Mouse (Mus musculus) intestine, embryonic 14.5 days (tissue): Measurements from ENCODE around the gene Ptprd. TPM values are rescaled to one million over a fixed set of nuclear protein-coding genes. Genes with fewer than 3 reads are reported as not detected.

Experiments
- ATAC-seq: fragments of 200-750 bp; cut with Nextera tagmentation; replicated peaks from 2 replicates; pipeline ENCODE4 v1.8.0; 2017; ENCODE audit warnings: low read depth, moderate number of reproducible peaks, moderate TSS enrichment, moderate library complexity; ENCODE audit not compliant: low FRiP score, low TSS enrichment
- DNase-seq: peaks from one replicate; pipeline ENCODE4 v3.0.0-alpha.2; 2018; ENCODE audit warnings: low spot score
- H3K27ac ChIP-seq: fragments of 300-500 bp; sonication (generic); 2 replicates; pipeline ENCODE4 v1.5.1; 2014; ENCODE audit warnings: low read depth, mild to moderate bottlenecking, control low read depth
- H3K27me3 ChIP-seq: fragments of 300-500 bp; sonication (generic); replicated peaks from 2 replicates; pipeline ENCODE4 v1.6.1; 2014; ENCODE audit warnings: low read length, control low read depth; ENCODE audit not compliant: control insufficient read depth, insufficient read depth
- H3K36me3 ChIP-seq: fragments of 300-500 bp; sonication (generic); 2 replicates; pipeline ENCODE4 v1.6.1; 2014; ENCODE audit warnings: low read length, control low read depth; ENCODE audit not compliant: control insufficient read depth, insufficient read depth
- H3K4me1 ChIP-seq: fragments of 300-500 bp; sonication (generic); replicated peaks from 2 replicates; pipeline ENCODE4 v1.6.1; 2014; ENCODE audit warnings: low read length, control low read depth, mixed read lengths; ENCODE audit not compliant: control insufficient read depth, insufficient read depth
- H3K4me2 ChIP-seq: fragments of 300-500 bp; sonication (generic); 2 replicates; pipeline ENCODE4 v1.6.1; 2014; ENCODE audit warnings: low read length
- H3K4me3 ChIP-seq: fragments of 300-500 bp; sonication (generic); 2 replicates; pipeline ENCODE4 v1.5.1; 2014; ENCODE audit warnings: low read depth, low read length, control low read depth, mixed read lengths
- H3K9ac ChIP-seq: fragments of 300-500 bp; sonication (generic); 2 replicates; pipeline ENCODE4 v1.6.1; 2014; ENCODE audit warnings: mild to moderate bottlenecking, low read length
- H3K9me3 ChIP-seq: fragments of 300-500 bp; sonication (generic); 2 replicates; pipeline ENCODE4 v1.6.1; 2016; ENCODE audit warnings: low read length, control low read depth; ENCODE audit not compliant: control insufficient read depth
- WGBS: fragments of 180-500 bp; shearing (Covaris S2); extraction: QIAGEN DNeasy Blood & Tissue Kit; methylation state at CpG from one replicate; pipeline ENCODE4 v1.1.7; 2014; 5-methylcytosine and 5-hydroxymethylcytosine counted together
- polyA plus RNA-seq: library from polyadenylated mRNA; unstranded; fragments of >200 nt; fragmentation: Nextera tagmentation; extraction: Ambion mirVana; gene quantifications from 2 replicates; pipeline ENCODE4 v1.2.1, GENCODE M21; 2014

The Ptprd gene
- polyA plus RNA-seq, 1 experiment from 2014 or later: 19.4 TPM

DNA sequence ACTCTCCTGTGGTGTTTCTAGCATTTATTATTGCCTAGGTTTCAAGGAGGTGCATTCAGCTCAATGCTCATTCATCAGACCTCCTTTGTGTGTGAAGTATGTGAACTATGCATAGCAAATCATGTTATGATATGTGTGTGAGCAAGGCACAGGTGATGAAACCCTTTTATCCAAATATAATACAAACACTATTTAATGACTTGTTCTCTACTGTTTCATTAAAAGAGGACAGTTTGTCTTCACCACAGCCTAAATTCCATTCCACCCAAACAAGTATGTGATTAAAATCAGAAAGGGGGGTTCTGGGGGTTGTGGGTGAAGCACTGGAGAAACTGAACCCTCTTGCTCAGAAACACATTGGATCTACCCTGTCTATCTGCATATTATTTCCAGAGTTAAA is 1752.1 kb downstream of the Ptprd start:
- Histone ChIP-seq H3K27ac (no peak overlapping the region), H3K9me3 (no peaks in the 10 kb centered on the region), H3K4me1 (no peaks in the 10 kb centered on the region), H3K9ac (no peak overlapping the region), H3K4me2 (no peak overlapping the region), H3K27me3 (no peaks in the 10 kb centered on the region), H3K4me3 (no peak overlapping the region), H3K36me3 (no peaks in the 10 kb centered on the region)
- no peak for ATAC-seq
- DNase-seq: no peak

DNA sequence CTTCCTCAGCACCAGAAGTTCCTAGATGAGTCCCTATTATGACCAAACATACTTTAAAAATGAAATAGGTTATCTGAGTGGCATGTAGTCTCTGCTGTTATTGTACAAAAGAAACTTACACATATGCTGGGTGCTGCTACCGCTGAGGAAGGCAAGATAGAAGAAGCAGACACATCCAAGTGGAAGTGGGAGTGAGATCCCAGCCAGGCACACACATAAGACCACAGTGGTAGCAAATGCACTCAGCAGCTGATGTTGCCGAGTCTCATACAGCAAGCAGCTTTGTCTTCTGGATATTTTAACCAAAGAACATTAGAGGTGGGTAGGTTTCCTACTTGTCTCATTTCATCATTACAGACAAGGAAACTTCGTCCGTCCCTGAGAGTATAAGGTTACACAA is 1759.5 kb downstream of the Ptprd start:
- H3K9me3 ChIP-seq: no peaks in the 10 kb centered on the region
- H3K4me2 ChIP-seq: no peak overlapping the region
- WGBS: 77% methylated on average over 4 of the region's 4 CpGs
- no peak overlapping the region for H3K4me3 ChIP-seq
- no peaks in the 10 kb centered on the region for H3K36me3 ChIP-seq
- H3K27ac ChIP-seq: no peak overlapping the region
- no peaks in the 10 kb centered on the region for H3K27me3 ChIP-seq
- no peak for ATAC-seq
- no peaks in the 10 kb centered on the region; the same call in 1 of the 2 replicates for H3K4me1 ChIP-seq
- H3K9ac ChIP-seq: no peak overlapping the region
- no peak for DNase-seq

DNA sequence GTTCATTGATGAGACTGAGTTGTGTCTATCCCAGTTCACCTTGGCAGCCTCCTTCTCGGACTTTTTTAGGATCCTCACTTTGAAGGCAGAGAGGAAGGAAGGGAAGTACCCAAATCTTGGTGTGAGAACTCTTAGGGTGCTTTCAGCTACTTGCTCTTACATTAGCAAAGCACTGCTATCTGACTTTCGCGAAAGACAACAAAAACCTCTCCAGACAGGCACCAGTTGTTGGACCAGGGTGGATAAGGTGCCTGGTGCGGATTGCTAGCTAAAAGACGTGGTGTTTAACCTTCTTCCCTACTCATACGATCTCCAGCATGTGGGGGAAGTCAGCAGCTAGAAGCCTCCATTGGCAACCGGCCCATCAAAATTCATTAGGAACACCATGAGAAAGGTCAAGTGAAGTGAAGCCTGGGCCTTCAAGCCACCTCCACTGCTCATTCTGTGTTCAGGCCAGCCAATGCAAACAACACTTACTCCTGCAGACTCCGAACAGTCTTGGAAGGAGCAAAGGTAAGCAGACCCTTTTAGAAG is 1760.7 kb downstream of the Ptprd start:
- WGBS: 48% methylated on average over 8 of the region's 8 CpGs
- Histone ChIP-seq H3K27ac (peak overlapping the region; percentile 93; the same call in 1 of the 2 replicates), H3K27me3 (no peaks in the 10 kb centered on the region), H3K36me3 (no peaks in the 10 kb centered on the region), H3K9ac (no peak overlapping the region), H3K9me3 (no peaks in the 10 kb centered on the region), H3K4me3 (peak overlapping the region; percentile 63), H3K4me2 (peak overlapping the region; percentile 76), H3K4me1 (peaks cover 3% of the 10 kb centered on the region; the same call in 1 of the 2 replicates)
- ATAC-seq (no peak), DNase-seq (peak; percentile 65)

DNA sequence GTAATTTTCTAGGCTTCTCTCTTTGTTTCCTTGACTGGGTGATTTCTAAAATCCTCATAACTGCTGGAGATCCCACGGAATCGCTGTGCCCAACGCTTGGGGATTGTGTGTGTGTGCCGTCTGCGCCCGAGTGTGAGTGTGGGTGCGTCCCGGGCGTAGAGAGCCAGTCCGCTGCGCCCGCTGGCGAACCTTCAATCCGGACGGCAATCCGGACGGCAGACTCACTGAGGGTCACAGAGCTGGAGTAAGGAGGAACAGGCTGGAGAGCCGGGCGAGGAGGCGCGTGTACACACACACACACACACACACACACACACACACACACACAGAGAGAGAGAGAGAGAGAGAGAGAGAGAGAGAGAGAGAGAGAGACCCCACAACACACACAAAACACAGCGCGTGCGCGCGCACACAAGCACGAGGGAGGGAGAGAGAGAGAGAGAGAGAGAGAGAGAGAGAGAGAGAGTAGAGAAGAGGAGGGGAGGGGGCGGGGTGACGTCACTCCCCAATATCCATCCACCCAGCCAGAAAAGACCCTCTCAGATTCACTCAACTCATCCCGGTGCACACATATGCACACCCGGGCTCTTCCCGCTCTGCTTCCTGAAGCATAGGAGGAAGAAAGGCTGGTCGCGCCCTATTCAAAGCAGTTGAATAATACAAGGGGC is 1761.3 kb downstream of the Ptprd start:
- Histone ChIP-seq H3K9ac (peak overlapping the region; percentile 92), H3K9me3 (no peaks in the 10 kb centered on the region), H3K27ac (peak overlapping the region; percentile 93), H3K27me3 (no peaks in the 10 kb centered on the region), H3K4me3 (peak overlapping the region; percentile 63), H3K4me2 (peak overlapping the region; percentile 76), H3K36me3 (no peaks in the 10 kb centered on the region), H3K4me1 (peaks cover 3% of the 10 kb centered on the region; the same call in 1 of the 2 replicates)
- DNase-seq (peak; percentile 72), ATAC-seq (peak; percentile 85)
- WGBS: under 1% methylated on average over 34 of the region's 34 CpGs

DNA sequence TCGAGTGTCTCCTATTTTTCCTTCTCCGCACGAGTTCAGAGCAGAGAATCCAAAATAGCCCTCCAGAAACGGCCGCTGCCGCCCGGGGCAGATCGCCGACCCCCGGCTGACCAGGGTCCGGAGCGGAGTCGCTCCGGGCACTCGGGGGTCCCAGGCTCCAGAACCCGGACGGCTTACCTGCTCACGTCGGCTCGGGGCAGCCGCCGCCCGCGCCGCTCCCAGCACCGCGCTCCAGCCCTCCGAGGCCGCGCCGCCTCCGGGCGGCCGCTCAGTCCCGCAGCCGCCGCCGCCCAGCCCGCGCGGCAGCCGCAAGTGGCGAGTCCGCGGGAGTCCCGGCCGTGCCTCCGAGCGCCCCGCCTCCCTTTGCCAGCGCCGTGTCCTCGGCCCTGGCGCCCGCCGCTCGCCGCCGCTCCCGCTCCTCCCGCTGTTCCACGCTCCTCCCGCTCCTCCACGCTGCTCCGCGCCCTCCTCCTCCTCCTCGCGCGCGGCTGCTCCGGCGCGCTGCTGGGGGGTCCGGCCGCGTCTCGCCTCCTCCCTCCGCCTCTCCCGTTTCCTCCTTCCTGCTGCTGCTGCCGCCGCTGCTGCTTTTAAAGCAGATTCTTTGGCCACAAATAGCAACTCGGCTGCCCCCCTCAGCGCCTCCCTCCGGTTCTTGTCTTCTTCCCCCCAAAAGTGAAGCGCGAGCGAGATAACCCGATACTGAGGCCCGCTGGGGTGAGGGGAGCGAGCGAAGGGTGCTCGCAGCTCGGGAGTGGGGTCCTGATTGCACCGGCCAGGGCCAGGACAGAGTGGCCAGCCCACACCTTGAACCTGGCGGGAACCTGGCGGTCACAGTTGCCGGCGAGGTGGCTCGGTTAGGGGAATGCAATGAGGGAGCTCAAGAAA is 1762.1 kb downstream of the Ptprd start:
- DNase-seq (peak; percentile 93), ATAC-seq (peak; percentile 82)
- no peaks in the 10 kb centered on the region for H3K9me3 ChIP-seq
- H3K27ac ChIP-seq: peak overlapping the region; percentile 93
- H3K9ac ChIP-seq: peak overlapping the region; percentile 92
- H3K4me1 ChIP-seq: peaks cover 3% of the 10 kb centered on the region; the same call in 1 of the 2 replicates
- under 1% methylated on average over 88 of the region's 99 CpGs for WGBS
- no peaks in the 10 kb centered on the region for H3K27me3 ChIP-seq
- no peaks in the 10 kb centered on the region for H3K36me3 ChIP-seq
- peak overlapping the region; percentile 76 for H3K4me2 ChIP-seq
- peak overlapping the region; percentile 63 for H3K4me3 ChIP-seq

DNA sequence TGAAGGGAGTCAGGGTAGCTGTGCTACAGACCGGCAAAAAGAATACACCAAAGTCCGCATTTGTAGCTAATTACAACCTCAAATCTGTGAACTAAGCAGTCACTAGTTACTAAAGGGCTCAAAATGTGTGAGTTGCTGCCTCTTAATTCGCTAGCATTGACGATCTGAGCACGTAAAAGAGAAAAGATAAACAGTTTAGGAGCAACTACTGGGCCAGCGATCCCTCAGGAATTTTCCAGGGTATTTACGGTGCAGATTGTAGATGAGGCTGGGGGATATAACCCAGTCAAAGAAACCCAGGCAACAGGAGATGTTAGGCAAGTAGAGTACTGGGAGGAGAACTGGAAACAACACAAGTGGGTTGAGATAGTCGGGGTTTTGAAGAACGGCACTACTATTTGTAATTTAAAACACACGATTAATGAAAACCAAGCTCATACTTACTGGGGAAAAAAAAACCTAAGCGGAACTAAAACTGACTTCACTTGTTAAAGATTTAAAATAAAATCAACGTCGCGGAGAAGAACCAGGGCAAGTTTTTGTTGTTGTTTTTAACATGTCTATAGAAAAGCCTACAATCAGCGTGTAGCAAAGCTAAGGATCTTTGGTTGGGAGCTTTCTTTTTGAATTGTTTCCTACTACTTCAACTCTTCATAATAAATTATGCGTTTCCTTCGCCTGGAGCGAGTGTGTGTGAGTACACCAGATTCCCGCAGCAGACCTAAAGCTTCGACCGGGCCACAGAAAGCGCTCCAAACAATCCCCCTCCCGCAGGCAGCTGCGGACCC is 1762.9 kb downstream of the Ptprd start:
- Histone ChIP-seq H3K4me3 (peak overlapping the region; percentile 63), H3K9ac (peak overlapping the region; percentile 92), H3K27me3 (no peaks in the 10 kb centered on the region), H3K9me3 (no peaks in the 10 kb centered on the region), H3K27ac (peak overlapping the region; percentile 93), H3K36me3 (no peaks in the 10 kb centered on the region), H3K4me2 (peak overlapping the region; percentile 76), H3K4me1 (peaks cover 4% of the 10 kb centered on the region; the same call in 1 of the 2 replicates)
- WGBS: 1% methylated on average over 24 of the region's 24 CpGs
- DNase-seq: peak; percentile 61
- 0 out of 2 replicates have a peak, but pooled peaks have one; percentile 11 for ATAC-seq

DNA sequence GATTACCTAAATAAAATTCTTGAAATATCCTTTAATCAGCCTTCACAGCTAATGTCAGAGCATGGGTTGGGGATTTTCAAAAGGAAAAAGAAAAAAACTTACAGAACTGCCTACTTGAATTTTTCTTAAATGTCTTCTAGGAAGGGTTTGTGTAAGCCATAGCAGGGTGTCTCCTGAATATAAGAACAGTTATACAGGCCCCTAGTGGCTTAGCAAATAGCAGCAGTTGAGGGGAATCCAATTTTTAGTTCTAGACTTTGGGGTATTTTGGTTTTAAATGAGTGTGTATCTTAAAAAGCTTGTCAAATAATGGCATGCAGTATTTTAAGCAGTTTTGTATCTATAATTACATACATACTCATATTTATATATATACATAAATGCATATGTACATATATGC is 1764.4 kb downstream of the Ptprd start:
- peak overlapping the region; percentile 76 for H3K4me2 ChIP-seq

DNA sequence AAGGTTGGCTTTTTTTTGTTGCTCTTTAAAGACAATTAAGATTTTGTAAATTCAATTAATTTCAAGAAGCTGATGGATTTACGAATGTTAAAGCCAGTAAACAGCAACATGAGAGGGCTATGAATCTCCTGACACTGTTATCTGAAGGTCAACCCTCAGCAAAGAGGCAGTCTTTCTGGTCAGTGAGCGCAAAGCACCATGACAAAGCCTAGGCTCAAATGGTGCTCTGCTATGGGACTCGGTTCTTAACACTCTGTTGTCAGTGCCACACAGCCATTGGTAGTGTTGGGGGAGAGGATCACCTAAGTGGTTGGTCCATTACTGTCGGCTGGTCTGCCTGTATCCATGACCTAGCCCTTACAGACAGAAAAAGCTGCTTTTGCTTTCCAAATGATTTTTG is 1767.0 kb downstream of the Ptprd start:
- no peak overlapping the region for H3K9ac ChIP-seq
- 77% methylated on average over 4 of the region's 4 CpGs for WGBS
- H3K27me3 ChIP-seq: no peaks in the 10 kb centered on the region
- H3K4me1 ChIP-seq: 0 out of 2 replicates have a peak, but pooled peaks cover 10% of the 10 kb centered on the region
- DNase-seq (no peak), ATAC-seq (no peak)
- no peaks in the 10 kb centered on the region for H3K9me3 ChIP-seq
- H3K4me3 ChIP-seq: no peak overlapping the region
- no peaks in the 10 kb centered on the region for H3K36me3 ChIP-seq
- H3K27ac ChIP-seq: no peak overlapping the region
- H3K4me2 ChIP-seq: no peak overlapping the region

More for the DNA sequence above, 1764.4 kb downstream of the Ptprd start:
- no peak for ATAC-seq
- DNase-seq: no peak
- no peaks in the 10 kb centered on the region for H3K36me3 ChIP-seq
- H3K4me1 ChIP-seq: peaks cover 6% of the 10 kb centered on the region; the same call in 1 of the 2 replicates
- no peaks in the 10 kb centered on the region for H3K9me3 ChIP-seq
- H3K4me3 ChIP-seq: no peak overlapping the region; the same call in 1 of the 2 replicates
- H3K9ac ChIP-seq: no peak overlapping the region
- no peaks in the 10 kb centered on the region for H3K27me3 ChIP-seq
- no peak overlapping the region for H3K27ac ChIP-seq
